Mouse (Mus musculus): ENCODE measurements around the gene Shoc2. TPM values are rescaled to one million over a fixed set of nuclear protein-coding genes. Genes with fewer than 3 reads are reported as not detected.
A peak's percentile ranks its signal among the peaks of the same experiment; 100 is the strongest.

Gene Shoc2
- polyA plus RNA-seq, 1 experiment from 2014 or later, result 34.5 TPM

DNA sequence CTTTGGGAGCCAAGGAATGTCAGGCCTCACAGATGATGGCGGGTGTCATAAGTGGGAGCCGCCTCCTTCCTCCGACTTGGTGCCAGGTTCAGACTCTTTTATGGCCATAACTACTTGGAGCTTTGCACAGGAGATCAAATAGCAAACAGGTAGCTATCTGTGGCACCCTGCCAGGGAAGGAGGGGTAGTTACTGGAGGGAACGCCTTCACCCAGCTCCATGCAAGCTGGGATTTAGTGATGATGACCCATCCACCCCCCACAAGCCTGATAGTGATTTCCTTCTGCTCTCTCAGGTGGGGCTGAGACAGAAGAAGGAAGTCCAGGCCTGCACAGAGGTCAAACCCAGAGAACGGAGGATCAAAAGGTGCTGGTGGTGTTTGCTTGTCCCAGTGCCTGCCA, 126.4 kb downstream of the Shoc2 start:
- Histone ChIP-seq H3K9me3 (replicated peaks; ENCODE audit: low read length) (no peaks in the 10 kb centered on the region), H3K36me3 (ENCODE audit: insufficient read depth, low read length) (no peaks in the 10 kb centered on the region), H3K9ac (ENCODE audit: low read depth, low read length) (no peak overlapping the region), H3K4me1 (replicated peaks; ENCODE audit: insufficient read depth, low read length) (no peaks in the 10 kb centered on the region), H3K27me3 (ENCODE audit: insufficient read depth, low read length) (no peaks in the 10 kb centered on the region), H3K27ac (no peak overlapping the region), H3K4me3 (replicated peaks; ENCODE audit: low read depth, low read length) (no peak overlapping the region), H3K4me2 (ENCODE audit: low read length) (no peak overlapping the region)
- DNase-seq (ENCODE audit: low spot score) (peak; percentile 5), ATAC-seq (replicated peaks; ENCODE audit: low FRiP score, low read depth) (no peak)
- no peak for TF ChIP-seq CTCF (IDR thresholded peaks at IDR 0.05; ENCODE audit: low read depth)
- WGBS, result 55% methylated on average over 5 of the region's 5 CpGs

DNA sequence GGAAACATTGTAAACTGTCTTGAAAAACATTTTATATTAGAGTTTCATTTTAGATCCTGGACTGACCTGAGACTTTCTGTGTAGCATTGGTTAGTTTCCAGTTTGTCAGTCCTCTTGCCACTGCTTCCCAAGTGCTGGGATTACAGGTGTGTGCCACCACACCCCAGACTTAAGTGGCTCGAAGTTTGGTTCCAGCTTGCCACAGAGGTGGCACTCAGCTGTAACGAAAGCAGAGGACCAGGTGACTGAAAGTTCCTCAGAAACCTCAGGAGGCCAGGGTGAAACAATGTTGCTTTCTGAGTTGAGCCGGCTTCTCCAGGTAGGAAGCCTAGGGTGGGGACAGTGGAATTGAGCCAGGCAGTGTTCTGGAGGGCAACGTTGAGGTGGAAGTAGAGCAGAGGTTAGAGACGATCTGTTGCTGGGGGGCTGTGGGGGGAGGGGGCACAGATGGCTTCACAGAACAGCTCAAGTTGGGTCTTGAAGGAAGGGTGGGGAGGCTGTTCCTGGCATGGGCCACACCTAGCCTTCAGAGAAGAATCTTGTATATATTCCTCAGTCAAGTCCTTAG, 128.2 kb downstream of the Shoc2 start:
- H3K27ac ChIP-seq, result no peak overlapping the region
- H3K27me3 ChIP-seq (ENCODE audit: insufficient read depth, low read length), result no peaks in the 10 kb centered on the region
- no peak for TF ChIP-seq CTCF (IDR thresholded peaks at IDR 0.05; ENCODE audit: low read depth)
- ATAC-seq (replicated peaks; ENCODE audit: low FRiP score, low read depth) (no peak), DNase-seq (ENCODE audit: low spot score) (no peak)
- no peak overlapping the region for H3K4me2 ChIP-seq (ENCODE audit: low read length)
- no peak overlapping the region for H3K4me3 ChIP-seq (replicated peaks; ENCODE audit: low read depth, low read length)
- H3K9me3 ChIP-seq (replicated peaks; ENCODE audit: low read length), result no peaks in the 10 kb centered on the region
- no peak overlapping the region for H3K9ac ChIP-seq (ENCODE audit: low read depth, low read length)
- WGBS, result 79% methylated on average over 5 of the region's 5 CpGs
- H3K36me3 ChIP-seq (ENCODE audit: insufficient read depth, low read length), result no peaks in the 10 kb centered on the region
- H3K4me1 ChIP-seq (replicated peaks; ENCODE audit: insufficient read depth, low read length), result no peaks in the 10 kb centered on the region

DNA sequence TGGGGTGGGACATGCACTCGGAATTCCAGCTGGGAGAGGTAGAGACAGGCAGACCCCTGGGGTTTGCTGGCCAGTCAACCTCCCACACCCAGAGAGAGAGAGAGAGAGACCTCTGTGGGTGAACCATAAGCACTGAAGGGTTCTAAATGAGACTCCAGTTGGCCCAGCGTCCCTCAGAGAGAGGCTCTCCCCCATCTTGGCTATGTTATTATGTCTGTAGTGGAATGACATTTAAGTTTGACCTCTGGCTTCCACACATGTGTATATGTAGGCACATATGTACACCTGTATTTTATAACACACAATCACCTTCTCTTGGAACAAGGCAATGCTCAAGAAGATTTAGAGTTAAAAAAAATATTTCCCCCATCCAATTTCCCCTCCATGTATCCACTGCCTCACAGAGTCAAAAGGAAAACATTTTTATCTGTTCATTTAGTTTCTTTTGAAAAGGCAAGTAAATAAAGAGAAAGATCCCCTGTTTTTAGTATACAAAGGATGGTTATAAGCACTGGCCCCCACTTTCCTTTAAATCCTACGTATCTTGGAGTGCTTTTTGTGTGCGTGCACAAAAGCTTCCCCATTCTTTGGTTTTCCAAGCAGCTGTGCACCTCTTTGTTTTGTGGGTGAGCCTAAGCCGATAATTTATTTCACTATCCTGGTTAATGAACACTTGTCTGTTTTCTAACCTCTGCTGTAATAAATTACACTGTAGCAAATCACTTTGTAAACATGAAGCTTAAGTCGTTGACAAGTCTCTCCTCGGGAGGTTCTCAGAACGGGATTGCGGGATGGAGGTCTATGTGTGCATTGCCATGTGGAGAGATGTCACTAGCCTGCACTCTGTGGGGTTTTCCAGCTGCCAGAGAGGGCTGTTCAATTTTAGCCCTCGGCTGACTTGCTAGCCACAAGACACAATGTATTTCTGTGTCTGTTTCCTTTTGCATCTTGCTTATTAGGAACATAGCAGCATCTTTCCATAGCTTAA, 132.6 kb downstream of the Shoc2 start:
- Histone ChIP-seq H3K9ac (ENCODE audit: low read depth, low read length) (no peak overlapping the region), H3K27me3 (ENCODE audit: insufficient read depth, low read length) (no peaks in the 10 kb centered on the region), H3K9me3 (replicated peaks; ENCODE audit: low read length) (no peaks in the 10 kb centered on the region), H3K27ac (no peak overlapping the region), H3K4me3 (replicated peaks; ENCODE audit: low read depth, low read length) (no peak overlapping the region), H3K4me2 (ENCODE audit: low read length) (no peak overlapping the region), H3K36me3 (ENCODE audit: insufficient read depth, low read length) (no peaks in the 10 kb centered on the region), H3K4me1 (replicated peaks; ENCODE audit: insufficient read depth, low read length) (no peaks in the 10 kb centered on the region)
- DNase-seq (ENCODE audit: low spot score), result no peak
- TF ChIP-seq CTCF (IDR thresholded peaks at IDR 0.05; ENCODE audit: low read depth), result no peak
- ATAC-seq (replicated peaks; ENCODE audit: low FRiP score, low read depth), result no peak
- WGBS, result 20% methylated on average over 10 of the region's 10 CpGs

DNA sequence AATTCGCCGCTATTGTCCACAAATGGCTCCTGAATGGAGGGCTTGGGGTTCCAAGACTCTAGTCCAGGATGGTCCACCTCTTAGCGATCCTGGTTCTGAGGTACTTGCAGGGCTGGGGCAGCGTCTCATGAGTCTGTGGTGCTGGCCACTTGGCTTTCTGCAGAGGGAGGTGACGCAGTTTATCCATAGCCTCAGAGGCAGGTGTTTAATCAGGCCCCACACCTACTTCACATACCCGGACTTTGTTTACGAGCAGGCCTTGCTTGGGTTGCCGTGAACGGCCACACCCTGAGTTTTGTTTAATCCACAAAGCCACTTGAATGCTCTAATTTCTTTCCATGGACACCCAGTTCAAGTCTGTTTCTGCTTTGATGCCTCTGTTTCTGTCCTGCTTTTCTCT, 137.2 kb downstream of the Shoc2 start:
- H3K9ac ChIP-seq (ENCODE audit: low read depth, low read length), result no peak overlapping the region
- H3K27ac ChIP-seq, result no peak overlapping the region
- no peaks in the 10 kb centered on the region for H3K9me3 ChIP-seq (replicated peaks; ENCODE audit: low read length)
- no peaks in the 10 kb centered on the region for H3K36me3 ChIP-seq (ENCODE audit: insufficient read depth, low read length)
- no peak for DNase-seq (ENCODE audit: low spot score)
- H3K4me2 ChIP-seq (ENCODE audit: low read length), result no peak overlapping the region
- no peak overlapping the region for H3K4me3 ChIP-seq (replicated peaks; ENCODE audit: low read depth, low read length)
- no peak for TF ChIP-seq CTCF (IDR thresholded peaks at IDR 0.05; ENCODE audit: low read depth)
- no peaks in the 10 kb centered on the region for H3K27me3 ChIP-seq (ENCODE audit: insufficient read depth, low read length)
- ATAC-seq (replicated peaks; ENCODE audit: low FRiP score, low read depth), result no peak
- H3K4me1 ChIP-seq (replicated peaks; ENCODE audit: insufficient read depth, low read length), result no peaks in the 10 kb centered on the region
- 86% methylated on average over 9 of the region's 9 CpGs for WGBS

DNA sequence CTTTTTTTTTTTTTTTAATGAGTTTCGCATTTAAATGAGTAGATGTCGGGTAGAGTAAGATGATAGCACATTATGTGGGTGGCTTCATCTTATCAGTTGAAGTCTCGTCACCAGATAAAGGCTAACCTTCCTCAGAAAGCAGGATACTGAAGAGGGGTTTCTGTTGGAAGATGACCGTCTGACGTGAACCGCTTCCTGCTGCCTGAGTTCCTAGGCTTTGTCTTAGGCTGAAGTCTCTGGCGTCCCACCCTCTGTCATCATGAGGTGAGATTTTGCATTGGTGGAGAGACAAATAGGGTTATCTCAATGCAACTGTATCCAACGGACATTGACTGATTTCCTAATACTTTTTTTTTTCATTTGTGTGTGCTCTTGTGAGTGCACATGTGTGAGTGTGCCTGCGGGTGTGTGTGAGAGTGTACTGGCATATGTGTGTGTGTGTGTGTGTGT, 137.6 kb downstream of the Shoc2 start:
- H3K27ac ChIP-seq, result no peak overlapping the region
- no peaks in the 10 kb centered on the region for H3K9me3 ChIP-seq (replicated peaks; ENCODE audit: low read length)
- no peaks in the 10 kb centered on the region for H3K36me3 ChIP-seq (ENCODE audit: insufficient read depth, low read length)
- H3K4me3 ChIP-seq (replicated peaks; ENCODE audit: low read depth, low read length), result no peak overlapping the region
- no peak overlapping the region for H3K4me2 ChIP-seq (ENCODE audit: low read length)
- WGBS, result 88% methylated on average over 9 of the region's 9 CpGs
- DNase-seq (ENCODE audit: low spot score) (no peak), ATAC-seq (replicated peaks; ENCODE audit: low FRiP score, low read depth) (no peak)
- H3K9ac ChIP-seq (ENCODE audit: low read depth, low read length), result no peak overlapping the region
- no peak for TF ChIP-seq CTCF (IDR thresholded peaks at IDR 0.05; ENCODE audit: low read depth)
- H3K27me3 ChIP-seq (ENCODE audit: insufficient read depth, low read length), result no peaks in the 10 kb centered on the region
- no peaks in the 10 kb centered on the region for H3K4me1 ChIP-seq (replicated peaks; ENCODE audit: insufficient read depth, low read length)

Other genes starting within 250 kb of the Shoc2 start
- gene Pdcd4, start 52.1 kb upstream of the Shoc2 start, polyA plus RNA-seq (2015; fragmentation: Nextera tagmentation; extraction: Ambion mirVana), result 119 and 121 TPM in 2 replicates
- gene Bbip1, start 321 bp downstream of the Shoc2 start, polyA plus RNA-seq (2015; fragmentation: Nextera tagmentation; extraction: Ambion mirVana), result 107 and 111 TPM in 2 replicates
- 0.87 and 1.0 TPM in 2 replicates for gene Adra2a, start 99.8 kb downstream of the Shoc2 start, polyA plus RNA-seq (2015; fragmentation: Nextera tagmentation; extraction: Ambion mirVana)